Mouse (Mus musculus): ENCODE results near the gene Pak3.

DNA sequence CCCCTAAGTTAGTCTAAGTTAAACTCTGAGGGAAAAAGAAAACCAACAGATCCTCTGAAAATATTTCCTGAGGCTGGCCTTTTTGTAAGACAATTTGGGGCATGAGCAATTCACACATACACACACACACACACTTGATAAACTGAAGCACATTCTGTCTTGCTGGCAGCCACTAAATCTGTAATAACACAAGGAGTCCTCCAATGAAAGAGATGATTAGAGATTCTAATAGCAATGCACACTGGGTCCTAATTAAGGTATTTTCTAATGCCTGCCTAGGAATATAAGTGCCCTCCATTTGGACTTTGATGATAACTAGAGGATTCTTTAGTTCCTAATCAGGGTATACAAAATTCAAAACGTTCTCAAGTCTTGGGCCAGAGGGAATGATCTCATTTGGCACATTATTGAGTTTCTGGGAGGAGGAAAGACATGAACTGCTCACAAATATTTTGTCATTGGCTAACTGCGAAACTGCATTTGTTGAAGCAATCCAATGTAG, 62.1 kb downstream of the Pak3 start:
- no peak for TF ChIP-seq CTCF (IDR thresholded peaks at IDR 0.05; ENCODE audit: insufficient read depth, low read depth, low read length)
- TF ChIP-seq POLR2A (IDR thresholded peaks at IDR 0.05; ENCODE audit: insufficient read depth, low read depth, low read length) = no peak

All from olfactory bulb, adult 2 months (tissue).